Mouse (Mus musculus) MEL (cell line): ENCODE data around the gene Rnasel. TPM values are rescaled to one million over a fixed set of nuclear protein-coding genes. Genes with fewer than 3 reads are reported as not detected.

Source experiments
- DNase-seq: peaks from one replicate; pipeline ENCODE4 v3.0.0; 2011; ENCODE audit warnings: low read depth, low spot score
- H3K27ac ChIP-seq: 2 replicates; pipeline ENCODE4 v1.5.1; 2012; ENCODE audit warnings: low read depth, mild to moderate bottlenecking, control low read depth, low read length, moderate library complexity; ENCODE audit not compliant: control insufficient read depth
- H3K27me3 ChIP-seq, 2 experiments: fragments of 150-350 bp in 1 of 2; sonication (generic) in 1 of 2; 2 replicates each; pipeline ENCODE4 v1.6.1; 2012; ENCODE audit warnings: low read length in 2 of 2, mild to moderate bottlenecking in 2 of 2, improper control_type of control experiment in 1 of 2, moderate library complexity in 1 of 2; ENCODE audit not compliant: insufficient read depth in 2 of 2, control insufficient read depth in 1 of 2
- H3K36me3 ChIP-seq, 2 experiments: 2 replicates each; pipeline ENCODE4 v1.6.1; 2012 to 2014; ENCODE audit warnings: low read length in 2 of 2, improper control_type of control experiment in 1 of 2, inconsistent platforms in 1 of 2, mild to moderate bottlenecking in 1 of 2; ENCODE audit not compliant: insufficient read depth in 2 of 2, control insufficient read depth in 1 of 2
- H3K4me1 ChIP-seq, 2 experiments: fragments of 150-350 bp in 1 of 2; sonication (generic) in 1 of 2; 2 replicates each; pipeline ENCODE4 v1.6.1; 2012; ENCODE audit warnings: low read length in 2 of 2, improper control_type of control experiment in 1 of 2, mild to moderate bottlenecking in 1 of 2; ENCODE audit not compliant: insufficient read depth in 2 of 2, control insufficient read depth in 1 of 2
- H3K4me3 ChIP-seq, 2 experiments: fragments of 150-350 bp in 1 of 2; sonication (generic) in 1 of 2; 2 replicates each; pipeline ENCODE4 v1.5.1; 2012; ENCODE audit warnings: low read depth in 2 of 2, low read length in 2 of 2, mild to moderate bottlenecking in 2 of 2, moderate library complexity in 2 of 2, control low read depth in 1 of 2, improper control_type of control experiment in 1 of 2; ENCODE audit not compliant: control insufficient read depth in 1 of 2, insufficient read depth in 1 of 2
- H3K79me2 ChIP-seq: 2 replicates; pipeline ENCODE4 v1.6.1; 2012; ENCODE audit warnings: mild to moderate bottlenecking, low read length, moderate library complexity; ENCODE audit not compliant: control insufficient read depth, poor library complexity, insufficient read depth
- H3K9ac ChIP-seq: 2 replicates; pipeline ENCODE4 v1.6.1; 2012; ENCODE audit warnings: low read depth, mild to moderate bottlenecking, control low read depth, low read length, moderate library complexity; ENCODE audit not compliant: control insufficient read depth, poor library complexity, severe bottlenecking
- H3K9me3 ChIP-seq: fragments of 150-350 bp; sonication (generic); replicated peaks from 2 replicates; pipeline ENCODE4 v1.6.1; 2012; ENCODE audit warnings: mild to moderate bottlenecking, low read length, improper control_type of control experiment, moderate library complexity; ENCODE audit not compliant: insufficient read depth
- BHLHE40 ChIP-seq: IDR thresholded peaks from 2 replicates; pipeline ENCODE4 v1.6.1; 2012; ENCODE audit warnings: low read depth, mild to moderate bottlenecking, inconsistent platforms, low read length, improper control_type of control experiment, borderline replicate concordance
- CHD1 ChIP-seq: IDR thresholded peaks from 2 replicates; pipeline ENCODE4 v1.6.1; 2012; ENCODE audit warnings: low read depth, mild to moderate bottlenecking, inconsistent platforms, low read length, improper control_type of control experiment
- ELF1 ChIP-seq: IDR thresholded peaks from 2 replicates; pipeline ENCODE4 v1.6.1; 2014; ENCODE audit warnings: low read depth, mild to moderate bottlenecking, inconsistent platforms, low read length, improper control_type of control experiment, moderate library complexity
- ETS1 ChIP-seq: IDR thresholded peaks from 2 replicates; pipeline ENCODE4 v1.6.1; 2012; ENCODE audit warnings: low read depth, mild to moderate bottlenecking, inconsistent platforms, low read length, improper control_type of control experiment, moderate library complexity
- GABPA ChIP-seq: IDR thresholded peaks from 2 replicates; pipeline ENCODE4 v1.6.1; 2012; ENCODE audit warnings: low read depth, mild to moderate bottlenecking, inconsistent platforms, low read length, improper control_type of control experiment, moderate library complexity
- GATA1 ChIP-seq: IDR thresholded peaks from 2 replicates; pipeline ENCODE4 v1.6.1; 2011; ENCODE audit warnings: low read depth, low read length, improper control_type of control experiment
- HCFC1 ChIP-seq: IDR thresholded peaks from 2 replicates; pipeline ENCODE4 v1.6.1; 2012; ENCODE audit warnings: low read depth, mild to moderate bottlenecking, inconsistent platforms, low read length, improper control_type of control experiment, moderate library complexity
- KAT2A ChIP-seq: conservative IDR thresholded peaks from 2 replicates; pipeline ENCODE4 v1.6.1; 2012; ENCODE audit warnings: low read depth, low read length, improper control_type of control experiment, inconsistent platforms
- MAX ChIP-seq: IDR thresholded peaks from 2 replicates; pipeline ENCODE4 v1.6.1; 2011; ENCODE audit warnings: low read length, improper control_type of control experiment
- MXI1 ChIP-seq: IDR thresholded peaks from 2 replicates; pipeline ENCODE4 v1.6.1; 2011; ENCODE audit warnings: mild to moderate bottlenecking, low read depth, low read length, improper control_type of control experiment
- MYB ChIP-seq: IDR thresholded peaks from 2 replicates; pipeline ENCODE4 v1.6.1; 2011; ENCODE audit warnings: mild to moderate bottlenecking, low read depth, low read length, improper control_type of control experiment
- POLR2A ChIP-seq, 2 experiments: IDR thresholded peaks; 2 replicates each; pipeline ENCODE4 v1.6.1; 2011 to 2012; ENCODE audit warnings: low read length in 2 of 2, mild to moderate bottlenecking in 2 of 2, control low read depth in 1 of 2, improper control_type of control experiment in 1 of 2, low read depth in 1 of 2, moderate library complexity in 1 of 2; ENCODE audit not compliant: control insufficient read depth in 1 of 2, insufficient read depth in 1 of 2, poor library complexity in 1 of 2
- POLR2AphosphoS2 ChIP-seq: IDR thresholded peaks from 2 replicates; pipeline ENCODE4 v1.6.1; 2011; ENCODE audit warnings: low read length, improper control_type of control experiment
- POLR2AphosphoS5 ChIP-seq: IDR thresholded peaks from 2 replicates; pipeline ENCODE4 v1.6.1; 2012; ENCODE audit warnings: low read depth, borderline replicate concordance, mild to moderate bottlenecking, inconsistent platforms, low read length, moderate library complexity, mixed read lengths
- RAD21 ChIP-seq: IDR thresholded peaks from 2 replicates; pipeline ENCODE4 v1.6.1; 2011; ENCODE audit warnings: mild to moderate bottlenecking, low read depth, low read length, improper control_type of control experiment
- RCOR1 ChIP-seq: IDR thresholded peaks from 2 replicates; pipeline ENCODE4 v1.6.1; 2012; ENCODE audit warnings: low read depth, mild to moderate bottlenecking, inconsistent platforms, low read length, improper control_type of control experiment
- SIN3A ChIP-seq: IDR thresholded peaks from 2 replicates; pipeline ENCODE4 v1.6.1; 2012; ENCODE audit warnings: low read length, improper control_type of control experiment, inconsistent platforms
- TBP ChIP-seq: IDR thresholded peaks from 2 replicates; pipeline ENCODE4 v1.8.0; 2011; ENCODE audit warnings: low read depth, low read length, improper control_type of control experiment
- TCF12 ChIP-seq: IDR thresholded peaks from 2 replicates; pipeline ENCODE4 v1.6.1; 2014; ENCODE audit warnings: low read depth, mild to moderate bottlenecking, inconsistent platforms, low read length, improper control_type of control experiment, moderate library complexity
- UBTF ChIP-seq: IDR thresholded peaks from 2 replicates; pipeline ENCODE4 v1.6.1; 2012; ENCODE audit warnings: low read depth, mild to moderate bottlenecking, inconsistent platforms, low read length, improper control_type of control experiment, moderate library complexity, borderline replicate concordance; ENCODE audit not compliant: insufficient read depth
- USF1 ChIP-seq: IDR thresholded peaks from 2 replicates; pipeline ENCODE4 v1.6.1; 2014; ENCODE audit warnings: low read depth, mild to moderate bottlenecking, inconsistent platforms, low read length, improper control_type of control experiment, moderate library complexity
- USF2 ChIP-seq, 2 experiments: IDR thresholded peaks; 2 replicates each; pipeline ENCODE4 v1.6.1; 2011 to 2012; ENCODE audit warnings: improper control_type of control experiment in 2 of 2, low read length in 2 of 2, borderline replicate concordance in 1 of 2, inconsistent platforms in 1 of 2, low read depth in 1 of 2, mild to moderate bottlenecking in 1 of 2; ENCODE audit not compliant: insufficient read depth in 1 of 2
- ZC3H11A ChIP-seq: IDR thresholded peaks from 2 replicates; pipeline ENCODE4 v1.6.1; 2012; ENCODE audit warnings: low read depth, mild to moderate bottlenecking, inconsistent platforms, low read length, improper control_type of control experiment
- ZMIZ1 ChIP-seq: IDR thresholded peaks from 2 replicates; pipeline ENCODE4 v1.6.1; 2012; ENCODE audit warnings: low read depth, mild to moderate bottlenecking, inconsistent platforms, low read length, improper control_type of control experiment, moderate library complexity
- ZNF384 ChIP-seq: IDR thresholded peaks from 2 replicates; pipeline ENCODE4 v1.6.1; 2012; ENCODE audit warnings: low read depth, mild to moderate bottlenecking, inconsistent platforms, low read length, improper control_type of control experiment
- polyA plus RNA-seq, 2 experiments: library from polyadenylated mRNA; stranded (reverse) in 1 of 2; unstranded in 1 of 2; fragments of >175 nt in 1 of 2; fragments of >200 nt in 1 of 2; gene quantifications; 2 replicates each; pipeline versions ENCODE4 v1.2.1 to v1.2.4; 2012; ENCODE audit warnings: low replicate concordance in 2 of 2, low read depth in 1 of 2; ENCODE audit not compliant: insufficient read length in 2 of 2, insufficient read depth in 1 of 2, missing spikeins in 1 of 2
- total RNA-seq: library from RNA; depleted of rRNA; stranded (reverse); fragments of 300-350 nt; gene quantifications from 2 replicates; pipeline ENCODE4 v1.2.3, GENCODE M21; 2012

The Rnasel gene
- total and polyA plus RNA-seq, 3 experiments, result 5.2 to 8.1 TPM; not detected in 1

- no peak overlapping the region for H3K9ac ChIP-seq
- no peaks in the 10 kb centered on the region for H3K4me1 ChIP-seq
- DNase-seq, result no peak
- H3K4me3 ChIP-seq, result no peak overlapping the region
- H3K27ac ChIP-seq, result no peak overlapping the region
- H3K36me3 ChIP-seq, result no peaks in the 10 kb centered on the region; a peak in 1 of 4 replicates
- no peaks in the 10 kb centered on the region for H3K9me3 ChIP-seq
- H3K79me2 ChIP-seq, result no peaks in the 10 kb centered on the region
- H3K27me3 ChIP-seq, result no peaks in the 10 kb centered on the region
- no peak for TF ChIP-seq POLR2AphosphoS2
- TF ChIP-seq ZNF384, result no peak
- TF ChIP-seq TCF12, result no peak
- TF ChIP-seq SIN3A, result no peak
- TF ChIP-seq MYB, result no peak
- TF ChIP-seq USF1, result no peak
- TF ChIP-seq POLR2AphosphoS5, result no peak
- TF ChIP-seq ETS1, result no peak
Measured at GRCm38 (mm10) chr1:153764136-153764535, 14.9 kb downstream of the Rnasel start.

GRCm38 (mm10) chr1:153766298-153766697 is 17.1 kb downstream of the Rnasel start:
- no peaks in the 10 kb centered on the region for H3K36me3 ChIP-seq
- H3K4me3 ChIP-seq, result no peak overlapping the region
- no peak overlapping the region for H3K9ac ChIP-seq
- DNase-seq, result no peak
- no peaks in the 10 kb centered on the region for H3K9me3 ChIP-seq
- no peaks in the 10 kb centered on the region for H3K4me1 ChIP-seq
- no peaks in the 10 kb centered on the region for H3K27me3 ChIP-seq
- H3K27ac ChIP-seq, result no peak overlapping the region
- no peaks in the 10 kb centered on the region for H3K79me2 ChIP-seq
- TF ChIP-seq ZC3H11A (no peak), BHLHE40 (no peak), MAX (no peak), USF2 (IDR thresholded peaks at IDR 0.05; ENCODE audit: borderline replicate concordance in 1 of 2, insufficient read depth in 1 of 2, low read depth in 1 of 2, low read length in 2 of 2) (no peak), MXI1 (no peak)

GRCm38 (mm10) chr1:153767281-153767680 is 18.1 kb downstream of the Rnasel start:
- Histone ChIP-seq H3K27ac (no peak overlapping the region), H3K9me3 (no peaks in the 10 kb centered on the region), H3K4me1 (no peaks in the 10 kb centered on the region), H3K4me3 (no peak overlapping the region), H3K79me2 (no peaks in the 10 kb centered on the region), H3K9ac (no peak overlapping the region), H3K36me3 (no peaks in the 10 kb centered on the region), H3K27me3 (no peaks in the 10 kb centered on the region)
- no peak for DNase-seq
- no peak for TF ChIP-seq POLR2A (IDR thresholded peaks at IDR 0.05; ENCODE audit: control insufficient read depth in 1 of 2, insufficient read depth in 1 of 2, low read depth in 1 of 2, low read length in 2 of 2, poor library complexity in 1 of 2)
- no peak for TF ChIP-seq CHD1
- TF ChIP-seq MYB, result no peak
- TF ChIP-seq ETS1, result no peak
- TF ChIP-seq TCF12, result no peak
- no peak for TF ChIP-seq TBP
- no peak for TF ChIP-seq BHLHE40
- no peak for TF ChIP-seq ZC3H11A
- no peak for TF ChIP-seq GABPA
- no peak for TF ChIP-seq ELF1
- no peak for TF ChIP-seq ZMIZ1
- no peak for TF ChIP-seq RCOR1
- TF ChIP-seq GATA1, result no peak
- TF ChIP-seq KAT2A, result no peak
- no peak for TF ChIP-seq USF1
- no peak for TF ChIP-seq SIN3A
- no peak for TF ChIP-seq HCFC1
- TF ChIP-seq UBTF, result no peak
- TF ChIP-seq RAD21, result no peak
- TF ChIP-seq POLR2AphosphoS5, result no peak
